Mouse (Mus musculus) monocyte, adult 5-6 weeks (primary cell): Measurements from ENCODE around the gene Nr1i3. TPM values are rescaled to one million over a fixed set of nuclear protein-coding genes. Genes with fewer than 3 reads are reported as not detected.

Experiments used
- ATAC-seq: fragments of 153-309, 156-312 bp; replicated peaks from 2 replicates; pipeline ENCODE4 v1.8.0; 2017; ENCODE audit warnings: mild to moderate bottlenecking; ENCODE audit not compliant: low TSS enrichment, insufficient number of reproducible peaks, severe bottlenecking, poor library complexity, low FRiP score
- total RNA-seq: library from RNA; stranded (forward); fragments of 200-1000, 200-491, 200-594 nt; gene quantifications from 3 replicates; pipeline ENCODE4 v1.2.3, GENCODE M21; 2017

Nr1i3 gene
- total RNA-seq, 1 experiment from 2014 or later: 0.86 TPM

DNA sequence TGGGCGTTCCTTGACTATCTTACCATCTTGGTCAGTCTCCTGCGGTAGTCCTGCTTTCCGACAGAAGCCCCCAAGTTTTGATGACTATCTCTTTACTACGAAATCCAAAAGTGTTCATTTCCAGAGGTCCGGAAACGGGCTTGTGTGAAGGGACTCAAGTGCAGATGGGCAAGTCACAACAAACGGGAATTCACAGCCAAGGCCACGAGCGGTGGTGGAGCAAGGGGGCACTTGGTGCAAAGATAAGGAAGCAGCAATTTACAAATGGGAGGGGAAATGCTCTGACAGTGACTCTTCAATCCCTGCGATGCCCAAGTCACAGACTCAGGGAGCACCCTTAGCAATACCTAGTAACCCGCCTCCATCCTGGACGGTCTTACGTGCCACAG, 33.7 kb downstream of the Nr1i3 start:
- no peak for ATAC-seq

GRCm38 (mm10) chr1:171247916-171248315, 34.1 kb downstream of the Nr1i3 start:
- ATAC-seq: no peak

GRCm38 (mm10) chr1:171248386-171249226, 34.8 kb downstream of the Nr1i3 start:
- no peak for ATAC-seq

DNA sequence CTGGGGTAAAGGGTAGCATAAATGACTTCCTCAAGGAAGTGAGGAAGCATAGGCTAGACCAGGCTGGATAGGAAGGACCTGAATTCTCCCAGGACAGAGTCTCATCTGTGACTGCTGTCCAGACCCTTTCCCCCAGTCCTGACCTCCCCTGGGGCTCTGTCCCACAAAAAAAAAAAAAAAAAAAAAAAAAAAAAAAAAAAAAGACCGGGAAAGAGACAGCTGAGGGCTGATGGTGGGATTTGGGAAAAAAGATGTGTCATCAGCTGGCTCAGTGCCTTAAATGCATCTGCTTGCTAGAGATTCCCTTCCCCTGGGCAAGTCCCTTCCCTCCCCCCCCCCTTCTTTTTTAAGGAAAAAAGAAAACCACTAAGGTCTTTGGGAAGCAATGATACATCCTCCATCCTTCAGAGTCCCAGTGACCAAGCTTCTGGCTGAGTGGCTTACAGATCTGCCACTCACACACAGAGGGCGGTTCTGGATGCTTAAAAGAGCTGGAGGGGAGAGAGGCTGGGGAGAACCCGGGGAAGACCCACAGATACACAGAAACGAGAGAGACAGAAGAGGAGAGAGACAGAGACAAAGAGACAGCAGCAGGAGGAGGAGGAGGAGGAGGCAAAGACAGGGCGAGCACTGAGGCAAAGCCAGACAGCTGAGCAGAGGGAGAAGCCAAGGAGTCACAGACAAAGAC, 36.3 kb downstream of the Nr1i3 start, which contains the start of gene Adamts4:
Adamts4 (plus strand) TSS at position 509 of the 688 bp plus-strand sequence.
- no peak for ATAC-seq

DNA sequence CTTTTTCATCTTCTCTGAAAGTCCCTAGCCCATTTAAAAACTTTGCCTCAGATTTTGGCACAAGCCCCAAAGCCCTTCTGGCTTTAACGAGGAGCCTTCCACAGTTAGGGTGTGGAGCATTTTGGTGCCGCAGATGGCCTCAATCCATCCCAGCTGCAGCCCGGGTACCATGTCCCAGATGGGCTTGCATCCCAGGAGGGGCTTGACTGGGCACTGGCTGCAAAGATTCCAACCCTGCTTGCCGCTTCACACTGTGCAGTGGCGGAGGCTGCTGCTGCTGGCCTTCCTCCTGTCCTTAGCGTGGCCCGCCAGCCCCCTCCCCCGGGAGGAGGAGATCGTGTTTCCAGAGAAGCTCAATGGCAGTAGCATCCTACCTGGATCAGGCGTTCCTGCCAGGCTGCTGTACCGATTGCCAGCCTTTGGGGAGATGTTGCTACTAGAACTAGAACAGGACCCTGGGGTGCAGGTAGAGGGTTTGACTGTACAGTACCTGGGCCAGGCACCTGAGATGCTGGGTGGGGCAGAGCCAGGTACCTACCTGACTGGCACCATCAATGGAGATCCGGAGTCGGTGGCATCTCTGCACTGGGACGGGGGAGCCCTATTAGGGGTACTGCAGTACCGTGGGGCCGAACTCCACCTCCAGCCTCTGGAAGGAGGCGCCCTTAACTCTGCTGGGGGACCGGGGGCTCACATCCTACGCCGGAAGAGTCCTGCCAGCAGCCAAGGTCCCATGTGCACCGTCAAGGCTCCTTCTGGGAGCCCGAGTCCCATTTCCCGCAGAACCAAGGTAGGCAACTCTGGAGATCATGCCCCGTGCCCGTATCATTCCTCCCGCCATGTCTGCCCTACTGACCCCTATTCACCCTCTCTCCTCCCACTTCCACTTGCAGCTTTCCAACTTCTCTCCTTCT, 37.2 kb downstream of the Nr1i3 start, which contains the start of gene Ndufs2:
Ndufs2 (minus strand) TSS at position 709 of the 914 bp plus-strand sequence.
- ATAC-seq: no peak

- no peak for ATAC-seq
Observed at GRCm38 (mm10) chr1:171251594-171252324, 38.0 kb downstream of the Nr1i3 start.

DNA sequence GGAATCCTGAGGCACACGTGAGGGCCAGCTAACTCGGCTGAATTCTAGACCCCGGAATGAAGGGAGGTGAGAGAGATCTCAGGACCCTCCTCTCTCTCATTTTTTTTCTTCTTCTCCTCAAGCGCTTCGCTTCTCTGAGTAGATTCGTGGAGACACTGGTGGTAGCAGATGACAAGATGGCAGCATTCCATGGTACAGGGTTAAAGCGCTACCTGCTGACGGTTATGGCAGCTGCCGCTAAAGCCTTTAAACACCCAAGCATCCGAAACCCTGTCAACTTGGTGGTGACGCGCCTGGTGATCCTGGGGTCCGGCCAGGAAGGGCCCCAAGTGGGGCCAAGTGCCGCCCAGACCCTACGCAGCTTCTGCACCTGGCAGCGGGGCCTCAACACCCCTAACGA, 38.6 kb downstream of the Nr1i3 start:
- no peak for ATAC-seq

GRCm38 (mm10) chr1:171256095-171256818, 42.5 kb downstream of the Nr1i3 start:
- ATAC-seq: no peak

DNA sequence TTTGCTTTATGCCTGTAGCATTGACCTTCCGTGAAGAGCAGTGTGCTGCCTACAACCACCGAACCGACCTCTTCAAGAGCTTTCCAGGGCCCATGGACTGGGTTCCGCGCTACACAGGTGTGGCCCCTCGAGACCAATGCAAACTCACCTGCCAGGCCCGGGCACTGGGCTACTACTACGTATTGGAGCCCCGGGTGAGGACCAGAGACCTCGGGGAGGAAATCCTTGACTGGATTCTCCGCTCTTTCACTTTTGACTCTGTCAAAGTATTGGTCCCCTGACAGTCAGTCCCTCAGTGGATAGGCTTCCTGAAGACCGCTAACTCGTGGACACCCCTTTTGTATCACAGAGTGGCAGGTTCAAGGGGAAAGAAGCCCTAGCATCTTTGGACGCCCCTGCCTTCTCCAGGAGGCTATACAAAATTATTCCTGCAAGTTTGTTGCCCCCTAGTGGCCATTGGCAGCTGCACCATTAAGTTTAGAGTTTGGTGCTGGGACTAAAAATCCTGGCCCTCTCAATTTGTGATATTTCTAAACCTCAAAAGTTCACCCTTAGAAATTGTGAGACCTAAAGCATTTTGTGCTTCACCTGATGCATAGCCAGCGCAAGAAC, 43.3 kb downstream of the Nr1i3 start:
- ATAC-seq: peak; percentile 44; the same call in 1 of the 2 replicates

DNA sequence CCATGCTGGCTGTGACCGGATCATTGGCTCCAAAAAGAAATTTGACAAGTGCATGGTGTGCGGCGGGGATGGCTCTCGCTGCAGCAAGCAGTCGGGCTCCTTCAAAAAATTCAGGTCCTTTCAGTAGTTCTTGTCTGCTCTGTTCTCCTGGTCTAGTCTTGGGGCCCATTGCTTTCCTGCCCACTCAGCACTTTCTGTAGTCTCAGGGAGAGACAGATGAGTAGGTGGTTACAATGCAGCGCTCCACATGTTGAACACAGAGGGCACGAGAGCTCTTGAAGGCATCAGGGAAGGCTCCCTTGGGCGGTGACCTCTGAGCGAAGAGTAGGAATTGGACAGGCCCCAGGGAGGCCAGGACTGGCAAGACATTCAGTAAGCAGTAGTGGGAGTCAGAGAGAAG, 44.0 kb downstream of the Nr1i3 start:
- no peak for ATAC-seq

- ATAC-seq: no peak
Observed at GRCm38 (mm10) chr1:171258921-171259320, 45.2 kb downstream of the Nr1i3 start.

DNA sequence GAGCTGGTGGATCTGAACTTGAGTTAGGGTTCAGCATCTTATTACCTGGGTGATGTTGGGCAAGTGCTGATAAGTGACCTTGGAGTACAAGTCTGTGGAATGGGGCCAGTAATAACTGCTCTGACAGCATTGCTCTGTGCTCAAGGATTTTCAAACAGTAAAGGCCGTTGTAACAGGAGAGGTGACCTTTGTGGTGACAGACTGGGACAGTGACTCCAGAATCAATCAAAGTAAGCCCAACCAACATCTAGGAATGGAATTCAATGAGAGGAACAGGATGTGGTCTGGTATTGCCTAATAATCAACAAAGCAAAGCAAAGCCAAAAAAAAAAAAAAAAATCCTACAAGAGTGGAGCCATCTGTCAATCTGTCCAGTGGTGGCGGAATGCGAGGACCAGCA, 46.5 kb downstream of the Nr1i3 start:
- ATAC-seq: no peak

DNA sequence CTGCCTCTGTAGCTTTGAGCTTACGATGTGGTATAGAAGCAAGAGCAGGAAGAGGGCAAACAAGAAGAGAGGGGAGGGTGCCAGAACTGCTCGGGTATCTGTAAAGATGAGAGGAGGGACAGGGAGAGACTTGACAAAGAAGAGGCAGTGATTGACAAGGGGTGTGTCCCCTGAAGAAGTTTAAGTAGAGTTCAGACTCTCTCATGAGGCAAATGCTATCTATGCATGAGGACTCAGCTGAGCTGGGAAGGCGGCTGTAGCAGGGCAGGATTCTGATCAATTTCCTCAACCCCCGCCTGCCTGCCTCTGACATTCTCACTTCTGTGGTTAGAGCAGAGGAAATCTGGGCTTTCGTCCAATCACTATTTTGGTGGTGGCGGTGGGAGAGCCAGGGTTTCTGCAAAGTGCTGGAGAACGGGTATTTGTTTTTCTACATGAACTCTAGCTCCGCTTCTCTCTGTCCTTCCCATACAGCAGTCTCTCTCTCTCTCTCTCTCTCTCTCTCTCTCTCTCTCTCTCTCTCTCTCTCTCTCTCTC, 48.9 kb downstream of the Nr1i3 start:
- peak; percentile 23; the same call in 1 of the 2 replicates for ATAC-seq

DNA sequence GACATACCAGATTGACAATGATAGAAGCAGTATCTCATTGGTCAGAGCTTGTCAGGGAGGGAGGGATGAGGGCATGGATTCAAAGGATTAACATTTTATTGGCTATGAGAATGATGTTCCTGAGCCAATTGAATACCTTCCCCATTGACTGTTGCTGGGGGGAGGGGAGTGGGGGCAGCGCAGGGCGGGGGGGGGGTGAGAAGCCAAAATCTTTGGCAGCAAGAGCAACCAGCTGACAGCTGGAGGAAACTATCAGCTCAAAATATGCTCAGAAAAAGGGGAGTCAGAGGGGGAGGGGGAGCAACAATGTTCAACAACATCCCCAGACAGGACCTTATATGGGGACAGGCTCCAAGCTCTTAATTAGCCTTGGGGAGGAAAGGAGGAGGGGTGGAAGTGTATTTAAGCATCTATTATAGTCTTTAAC, 49.4 kb downstream of the Nr1i3 start:
- no peak for ATAC-seq

DNA sequence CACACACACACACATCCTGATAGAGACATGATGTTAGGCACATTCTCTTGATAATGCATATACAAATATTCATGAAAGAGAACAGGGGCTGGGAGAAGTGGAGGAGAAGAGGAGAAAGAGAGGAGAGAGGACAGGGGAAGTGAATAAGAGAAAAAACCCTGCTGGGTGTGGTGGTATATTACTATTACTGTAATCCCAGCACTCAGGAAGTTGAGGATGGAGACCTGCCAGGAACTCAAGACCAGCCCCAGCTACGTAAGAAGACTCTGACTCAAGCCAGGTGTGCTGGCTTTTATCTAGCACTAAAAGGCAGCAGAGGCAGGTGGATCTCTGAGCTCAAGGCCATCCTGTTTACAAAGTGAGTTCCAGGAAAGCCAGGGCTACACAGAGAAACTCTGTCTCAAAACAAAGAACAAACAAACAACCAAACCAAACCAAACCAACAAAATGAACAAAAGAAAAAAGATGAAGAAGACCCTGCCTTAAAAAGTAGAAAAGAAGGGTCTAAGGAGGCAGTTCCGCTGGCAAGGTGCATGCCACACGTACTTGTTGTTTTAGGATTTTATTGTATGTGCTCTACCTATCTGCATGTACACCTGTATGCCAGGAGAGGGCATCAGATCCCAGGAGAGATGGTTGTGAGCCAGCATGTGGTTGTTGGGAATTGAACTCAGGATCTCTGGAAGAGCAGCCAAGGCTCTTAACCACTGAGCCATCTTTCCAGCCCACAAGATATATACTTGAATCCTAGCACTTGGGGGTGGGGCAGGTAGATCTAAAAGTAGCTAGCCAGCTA, 50.1 kb downstream of the Nr1i3 start:
- no peak for ATAC-seq

GRCm38 (mm10) chr1:171265971-171266744, 52.4 kb downstream of the Nr1i3 start:
- no peak for ATAC-seq
